Mouse (Mus musculus) megakaryocyte progenitor cell, adult 5-6 weeks (primary cell): ENCODE measurements around the gene Pttg1. TPM values are rescaled to one million over a fixed set of nuclear protein-coding genes. Genes with fewer than 3 reads are reported as not detected.

ENCODE experiments used
- ATAC-seq: replicated peaks from 2 replicates; pipeline ENCODE4 v1.8.0; 2016; ENCODE audit warnings: mild to moderate bottlenecking, moderate TSS enrichment, inconsistent platforms; ENCODE audit not compliant: poor library complexity
- total RNA-seq, 2 experiments: library from RNA; stranded (forward) in 1 of 2; stranded (reverse) in 1 of 2; fragments of 157-497, 149-512 nt in 1 of 2; fragments of 200-1000 nt in 1 of 2; gene quantifications; 2 replicates each; pipeline versions ENCODE4 v1.2.3 to v1.2.4; 2015 to 2017

Pttg1 gene
- total RNA-seq, 2 experiments from 2014 or later, result 47.9 to 54.2 TPM

DNA sequence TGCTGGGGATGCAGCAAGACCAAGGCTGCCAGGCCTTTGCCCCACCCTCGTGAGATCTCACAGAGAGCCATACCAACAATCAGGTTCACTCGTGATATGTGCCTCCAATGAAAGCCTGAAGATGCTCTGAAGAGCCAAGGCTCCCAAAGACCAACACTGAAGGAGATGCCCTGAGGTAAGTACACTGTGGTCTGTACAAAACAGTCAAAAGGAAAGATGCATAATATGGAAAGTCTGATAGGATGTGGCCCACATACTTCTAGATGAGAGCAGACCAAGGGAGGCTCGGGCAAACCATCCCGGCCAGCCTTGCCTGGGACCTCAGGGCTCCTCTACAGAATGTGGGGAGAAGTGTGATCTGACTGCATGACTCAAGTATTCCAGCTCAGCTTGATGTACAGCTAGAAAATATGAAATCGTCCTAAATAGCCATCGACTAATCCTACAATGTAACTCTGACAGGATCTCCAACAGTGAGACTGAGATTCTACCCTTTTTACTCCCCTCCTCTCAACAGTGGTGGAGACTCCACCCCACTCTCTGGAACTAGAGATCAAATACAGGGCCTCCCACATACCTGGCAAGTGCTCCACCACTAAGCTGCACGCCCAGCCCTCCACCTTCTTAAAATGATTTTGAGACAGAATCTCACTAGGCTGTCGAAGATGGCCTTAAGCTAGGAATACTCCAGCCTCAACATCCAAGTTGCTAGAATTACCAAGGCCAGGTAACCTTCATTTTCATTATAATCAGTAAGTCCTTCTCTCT is 48.8 kb downstream of the Pttg1 start:
- no peak for ATAC-seq

DNA sequence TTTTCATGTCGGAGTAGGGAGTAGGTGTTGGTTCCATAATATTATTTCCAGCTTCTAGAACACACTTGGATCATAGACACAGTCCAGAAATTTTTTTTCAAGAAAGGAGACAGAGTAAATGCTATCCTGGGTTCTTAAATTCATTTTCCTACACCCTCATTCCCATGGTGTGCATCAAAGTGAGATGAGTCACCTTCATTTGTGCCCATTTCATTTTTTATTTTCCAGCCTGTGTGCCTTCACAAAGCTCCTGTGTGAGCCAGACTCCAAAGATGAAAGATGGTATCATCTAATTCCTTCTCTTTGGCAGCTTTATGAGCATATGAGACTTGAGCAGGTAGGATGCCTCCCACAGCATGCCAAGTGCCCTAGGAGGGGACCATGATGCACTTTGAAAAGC is 49.5 kb downstream of the Pttg1 start:
- ATAC-seq, result no peak

DNA sequence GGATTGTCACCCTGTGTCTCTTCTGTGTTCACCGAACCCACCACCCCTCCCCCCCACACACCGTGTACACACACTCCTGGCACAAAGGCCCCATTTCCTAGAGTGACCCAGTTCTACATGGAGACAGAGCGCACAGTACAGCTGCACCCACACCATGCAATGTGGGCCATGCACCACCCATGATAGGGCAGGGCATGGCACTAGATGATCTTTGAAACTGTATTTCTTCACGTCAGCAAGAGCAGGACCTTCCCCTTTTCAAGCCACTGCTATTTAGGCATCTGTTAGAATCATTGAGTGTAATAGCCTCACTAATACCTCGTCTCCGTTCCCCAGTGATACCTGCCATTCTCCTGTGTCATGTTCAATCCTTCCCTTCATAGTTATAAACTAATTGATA is 51.1 kb downstream of the Pttg1 start:
- no peak for ATAC-seq

DNA sequence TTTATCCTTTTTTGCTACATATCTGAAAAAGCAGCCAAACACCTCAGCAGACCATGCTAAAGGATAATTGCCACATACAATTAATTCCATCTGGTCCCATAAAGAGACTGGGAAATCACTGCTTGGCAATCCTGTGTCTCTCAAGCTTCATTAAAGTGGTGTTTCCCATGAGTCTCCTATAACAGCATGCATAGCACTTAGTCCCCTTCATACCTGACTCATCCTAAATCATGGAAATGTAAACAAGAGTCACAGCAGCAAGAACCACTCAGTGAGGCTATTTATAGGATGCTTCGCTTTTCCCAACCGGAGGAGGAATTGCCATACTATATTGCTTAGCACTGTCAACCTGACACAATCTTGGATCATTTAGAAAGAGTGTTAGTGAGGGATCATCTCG is 52.7 kb downstream of the Pttg1 start:
- no peak for ATAC-seq

DNA sequence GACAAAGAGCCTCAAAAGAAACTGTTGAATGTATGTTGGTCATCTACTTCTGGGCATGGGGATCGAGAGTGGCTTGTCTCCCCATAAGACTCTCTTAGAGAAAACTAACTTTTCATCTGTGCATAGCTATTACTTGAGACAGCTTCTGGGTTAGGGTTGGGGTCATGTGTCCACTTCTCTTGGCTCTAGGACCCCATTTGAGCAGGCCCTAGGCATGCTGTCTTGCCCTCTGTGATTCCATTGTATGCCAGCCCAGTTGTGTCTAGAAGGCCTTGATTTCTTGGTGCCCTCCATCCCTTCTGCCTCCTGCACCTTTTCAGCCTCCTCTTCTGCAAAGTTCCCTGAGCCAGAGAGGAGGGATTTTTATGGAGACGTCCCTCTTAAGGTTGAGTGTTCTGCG is 54.2 kb downstream of the Pttg1 start:
- no peak for ATAC-seq

Other genes starting within 250 kb of the Pttg1 start
- gene Slu7, start 7.5 kb upstream of the Pttg1 start, total RNA-seq (2015), result 27.5 and 30.5 TPM in 2 replicates
- gene Slu7, start 7.5 kb upstream of the Pttg1 start, total RNA-seq (2017), result 66.0 and 73.7 TPM in 2 replicates
- not detected in 2 replicates for gene C1qtnf2, start 48.0 kb upstream of the Pttg1 start, total RNA-seq (2015)
- not detected in 2 replicates for gene C1qtnf2, start 48.0 kb upstream of the Pttg1 start, total RNA-seq (2017)
- gene Ccnjl, start 102.5 kb upstream of the Pttg1 start, total RNA-seq (2015), result 0.12 and 0.37 TPM in 2 replicates
- 0.17 and 0.20 TPM in 2 replicates for gene Ccnjl, start 102.5 kb upstream of the Pttg1 start, total RNA-seq (2017)
- not detected in 2 replicates for gene 4933415A04Rik, start 160.8 kb upstream of the Pttg1 start, total RNA-seq (2015)
- not detected in 2 replicates for gene 4933415A04Rik, start 160.8 kb upstream of the Pttg1 start, total RNA-seq (2017)
- not detected in 2 replicates for gene Fabp6, start 175.3 kb upstream of the Pttg1 start, total RNA-seq (2015)
- gene Fabp6, start 175.3 kb upstream of the Pttg1 start, total RNA-seq (2017), result not detected in 2 replicates